Comparison of ENCODE assay signal across 22 mouse cellular contexts in genomic region chr16:66925517-66925916, GRCm38 (mm10).
A peak's percentile ranks its signal among the peaks of the same experiment; 100 is the strongest.
DNase-seq lines count a peak whose midpoint lies in the region; ATAC-seq lines count a peak whose summit lies in the region.
"Had no signal": no experiment of that assay in that cellular context is flagged by ENCODE, and none has a peak within 500 bp of the region (broad histone marks: within the 10 kb centered on the region; RNA-seq: fewer than 3 reads in every experiment).

No protein-coding gene starts in this region.

- H3K36me3 ChIP-seq in hindbrain, embryonic 15.5 days = no peaks in the 10 kb centered on the region
- H3K36me3 ChIP-seq in hindbrain, embryonic 10.5 days = no peaks in the 10 kb centered on the region
- H3K36me3 ChIP-seq in midbrain, embryonic 12.5 days = no peaks in the 10 kb centered on the region
- H3K36me3 ChIP-seq in midbrain, embryonic 15.5 days (replicated peaks) = no peaks in the 10 kb centered on the region
- H3K36me3 ChIP-seq: embryonic facial prominence, embryonic 15.5 days; forebrain, embryonic 10.5 days; heart, embryonic 12.5 days; hindbrain, embryonic 12.5 days; intestine, embryonic 15.5 days had no signal

- H3K4me3 ChIP-seq in hindbrain, embryonic 15.5 days = no peak overlapping the region
- no peak overlapping the region for H3K4me3 ChIP-seq in hindbrain, embryonic 10.5 days
- no peak overlapping the region for H3K4me3 ChIP-seq in midbrain, embryonic 12.5 days
- no peak overlapping the region for H3K4me3 ChIP-seq in midbrain, embryonic 15.5 days
- H3K4me3 ChIP-seq: embryonic facial prominence, embryonic 15.5 days; erythroblast, embryonic 14.5 days; forebrain, embryonic 10.5 days; gastrocnemius, adult 2 months; heart, embryonic 12.5 days; hindbrain, embryonic 12.5 days; intestine, embryonic 15.5 days had no signal

- 13% methylated on average over 1 of the region's 1 CpGs for WGBS in hindbrain, embryonic 15.5 days
- 19% methylated on average over 1 of the region's 1 CpGs for WGBS in hindbrain, embryonic 10.5 days
- WGBS in midbrain, embryonic 12.5 days = 17% methylated on average over 1 of the region's 1 CpGs
- 28% methylated on average over 1 of the region's 1 CpGs for WGBS in midbrain, embryonic 15.5 days

- no peak overlapping the region for H3K4me2 ChIP-seq in hindbrain, embryonic 15.5 days
- no peak overlapping the region for H3K4me2 ChIP-seq in midbrain, embryonic 12.5 days (replicated peaks)
- H3K4me2 ChIP-seq in midbrain, embryonic 15.5 days = no peak overlapping the region
- H3K4me2 ChIP-seq: embryonic facial prominence, embryonic 15.5 days; heart, embryonic 12.5 days; hindbrain, embryonic 12.5 days; intestine, embryonic 15.5 days had no signal

- H3K27me3 ChIP-seq in hindbrain, embryonic 15.5 days = no peaks in the 10 kb centered on the region
- H3K27me3 ChIP-seq in hindbrain, embryonic 10.5 days (ENCODE audit: insufficient read depth, poor library complexity, severe bottlenecking) = no peaks in the 10 kb centered on the region
- H3K27me3 ChIP-seq in midbrain, embryonic 12.5 days = no peaks in the 10 kb centered on the region
- H3K27me3 ChIP-seq in midbrain, embryonic 15.5 days (replicated peaks) = no peaks in the 10 kb centered on the region
- H3K27me3 ChIP-seq: embryonic facial prominence, embryonic 15.5 days; heart, embryonic 12.5 days; hindbrain, embryonic 12.5 days; intestine, embryonic 15.5 days had no signal

- 0 out of 2 replicates have a peak overlapping the region, but pooled peaks have one; percentile 30 for H3K27ac ChIP-seq in hindbrain, embryonic 15.5 days (replicated peaks)
- H3K27ac ChIP-seq in hindbrain, embryonic 10.5 days = no peak overlapping the region
- no peak overlapping the region for H3K27ac ChIP-seq in midbrain, embryonic 12.5 days (replicated peaks)
- H3K27ac ChIP-seq in midbrain, embryonic 15.5 days = no peak overlapping the region
- H3K27ac ChIP-seq: embryonic facial prominence, embryonic 15.5 days; forebrain, embryonic 10.5 days; gastrocnemius, adult 2 months; hindbrain, embryonic 12.5 days; intestine, embryonic 15.5 days had no signal

- DNase-seq in embryo, embryonic 10.5 days (ENCODE audit: low spot score) = peak; percentile 22
- no peak for DNase-seq in embryo, embryonic 11 days
- no peak for DNase-seq in hindbrain, embryonic 10.5 days (ENCODE audit: low spot score)
- DNase-seq in telencephalon, adult 2 months (ENCODE audit: low read depth, low spot score) = peak; percentile 38
- DNase-seq in thymus, postnatal 0 days (ENCODE audit: low spot score) = no peak
- DNase-seq: adrenal gland, postnatal 25 days; cerebellum, adult 11 months; cerebellum, adult 8-10 months; cerebellum, postnatal 14 days; gastrocnemius, adult 2 months; gastrocnemius, postnatal 25 days had no signal

- no peak for ATAC-seq in hindbrain, embryonic 15.5 days (ENCODE audit: low FRiP score, low read depth)
- ATAC-seq in midbrain, embryonic 12.5 days (ENCODE audit: low FRiP score, low read depth) = 0 out of 2 replicates have a peak, but pooled peaks have one; percentile 38
- ATAC-seq in midbrain, embryonic 15.5 days (replicated peaks) = no peak
- ATAC-seq: activated CD4-positive, CD25-positive, alpha-beta regulatory T cell, adult 4 months; forebrain, embryonic 16.5 days; intestine, embryonic 15.5 days had no signal

- no peak overlapping the region for H3K9ac ChIP-seq in hindbrain, embryonic 15.5 days
- no peak overlapping the region for H3K9ac ChIP-seq in midbrain, embryonic 12.5 days (replicated peaks)
- no peak overlapping the region for H3K9ac ChIP-seq in midbrain, embryonic 15.5 days
- H3K9ac ChIP-seq: embryonic facial prominence, embryonic 15.5 days; heart, embryonic 12.5 days; hindbrain, embryonic 12.5 days; intestine, embryonic 15.5 days had no signal

- H3K9me3 ChIP-seq in hindbrain, embryonic 15.5 days = no peaks in the 10 kb centered on the region
- no peaks in the 10 kb centered on the region for H3K9me3 ChIP-seq in hindbrain, embryonic 10.5 days
- H3K9me3 ChIP-seq in midbrain, embryonic 12.5 days = no peaks in the 10 kb centered on the region
- H3K9me3 ChIP-seq in midbrain, embryonic 15.5 days = no peaks in the 10 kb centered on the region
- H3K9me3 ChIP-seq: embryonic facial prominence, embryonic 15.5 days; forebrain, embryonic 10.5 days; heart, embryonic 12.5 days; hindbrain, embryonic 12.5 days; intestine, embryonic 15.5 days had no signal

- H3K4me1 ChIP-seq in hindbrain, embryonic 15.5 days (replicated peaks) = no peaks in the 10 kb centered on the region
- peaks cover 12% of the 10 kb centered on the region for H3K4me1 ChIP-seq in hindbrain, embryonic 10.5 days (replicated peaks)
- no peaks in the 10 kb centered on the region for H3K4me1 ChIP-seq in midbrain, embryonic 12.5 days
- no peaks in the 10 kb centered on the region; the same call in 1 of the 2 replicates for H3K4me1 ChIP-seq in midbrain, embryonic 15.5 days
- H3K4me1 ChIP-seq: embryonic facial prominence, embryonic 15.5 days; forebrain, embryonic 10.5 days; heart, embryonic 12.5 days; hindbrain, embryonic 12.5 days; intestine, embryonic 15.5 days had no signal

Comparison
In these comparisons a context has a peak if more than half of its experiments do, and no peak if none do; other contexts are left out.
1. DNase-seq: peak in embryo, embryonic 10.5 days (single experiment) and telencephalon, adult 2 months (single experiment); none in embryo, embryonic 11 days (single experiment), hindbrain, embryonic 10.5 days (single experiment) and thymus, postnatal 0 days (single experiment).